Mouse (Mus musculus) heart, embryonic 13.5 days (tissue): ENCODE results near the gene Slc22a7. TPM values are rescaled to one million over a fixed set of nuclear protein-coding genes. Genes with fewer than 3 reads are reported as not detected.

ENCODE experiments used
- ATAC-seq: fragments of 200-750 bp; cut with Nextera tagmentation; 2 replicates; pipeline ENCODE4 v1.8.0; 2017; ENCODE audit warnings: moderate TSS enrichment; ENCODE audit not compliant: insufficient number of reproducible peaks, low FRiP score, low TSS enrichment; ENCODE audit errors: extremely low read depth
- H3K27ac ChIP-seq: fragments of 300-500 bp; sonication (generic); replicated peaks from 2 replicates; pipeline ENCODE4 v1.5.1; 2015; ENCODE audit warnings: moderate library complexity, mild to moderate bottlenecking, inconsistent platforms
- H3K27me3 ChIP-seq: fragments of 300-500 bp; sonication (generic); replicated peaks from 2 replicates; pipeline ENCODE4 v1.6.1; 2015; ENCODE audit warnings: mild to moderate bottlenecking, inconsistent platforms
- H3K36me3 ChIP-seq: fragments of 300-500 bp; sonication (generic); 2 replicates; pipeline ENCODE4 v1.6.1; 2015; ENCODE audit warnings: mild to moderate bottlenecking, inconsistent platforms
- H3K4me1 ChIP-seq: fragments of 300-500 bp; sonication (generic); 2 replicates; pipeline ENCODE4 v1.6.1; 2015; ENCODE audit warnings: inconsistent platforms
- H3K4me2 ChIP-seq: fragments of 300-500 bp; sonication (generic); 2 replicates; pipeline ENCODE4 v1.6.1; 2015; ENCODE audit warnings: inconsistent platforms, mild to moderate bottlenecking, moderate library complexity
- H3K4me3 ChIP-seq: fragments of 300-500 bp; sonication (generic); 2 replicates; pipeline ENCODE4 v1.5.1; 2015; ENCODE audit warnings: moderate library complexity, mild to moderate bottlenecking, inconsistent platforms
- H3K9ac ChIP-seq: fragments of 300-500 bp; sonication (generic); 2 replicates; pipeline ENCODE4 v1.6.1; 2015; ENCODE audit warnings: inconsistent platforms, mild to moderate bottlenecking, moderate library complexity
- H3K9me3 ChIP-seq: fragments of 300-500 bp; sonication (generic); 2 replicates; pipeline ENCODE4 v1.6.1; 2016; ENCODE audit warnings: inconsistent platforms
- WGBS: fragments of 180-500 bp; shearing (Covaris S2); methylation state at CpG from one replicate; pipeline ENCODE4 v1.1.7; 2015; ENCODE audit warnings: mixed read lengths; 5-methylcytosine and 5-hydroxymethylcytosine counted together
- polyA plus RNA-seq: library from polyadenylated mRNA; unstranded; fragments of >200 nt; fragmentation: Nextera tagmentation; extraction: Ambion mirVana; gene quantifications from 2 replicates; pipeline ENCODE4 v1.2.1, GENCODE M21; 2015

Gene Slc22a7
- polyA plus RNA-seq: not detected in 2 replicates

DNA sequence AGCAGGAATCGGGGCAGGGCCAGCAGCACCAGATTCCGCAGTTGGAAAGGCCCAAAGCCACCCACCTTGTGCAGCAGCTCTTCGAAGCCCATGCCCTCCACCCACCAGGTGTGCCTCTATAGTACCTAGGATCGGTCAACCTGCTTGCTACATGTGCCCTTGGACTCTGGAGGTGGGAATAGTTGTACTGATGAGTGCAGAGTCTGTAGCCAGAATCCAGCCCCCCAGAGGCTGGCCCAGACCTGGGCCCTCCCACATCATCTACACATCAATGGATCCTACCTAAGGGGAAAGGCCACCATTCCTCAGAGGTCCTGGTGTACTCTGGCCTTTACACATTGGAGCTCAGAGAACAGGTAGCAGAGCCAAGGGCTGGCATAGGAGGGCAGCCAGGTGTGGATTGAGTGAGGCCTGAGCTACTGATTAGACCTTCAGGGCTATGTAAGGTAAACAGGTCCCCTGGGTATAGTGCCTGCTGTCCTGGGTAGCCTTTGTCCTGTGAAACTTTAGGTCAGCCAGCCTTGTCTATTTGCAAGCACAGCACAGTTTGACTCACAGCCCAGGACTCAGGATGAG lies at the start of gene Slc22a7:
Gene Slc22a7 (minus strand): TSS at position 160 of the 576 bp plus-strand sequence.
- H3K27ac ChIP-seq: no peak within 1 kb of the TSS
- no peaks in the 10 kb centered on the region for H3K36me3 ChIP-seq
- no peak within 1 kb of the TSS for H3K4me3 ChIP-seq
- WGBS: 74% methylated on average over 4 of the region's 4 CpGs
- no peak for ATAC-seq
- H3K9ac ChIP-seq: no peak within 1 kb of the TSS
- H3K4me1 ChIP-seq: peaks cover 12% of the 10 kb centered on the region
- H3K9me3 ChIP-seq: no peaks in the 10 kb centered on the region
- H3K4me2 ChIP-seq: no peak within 1 kb of the TSS
- peaks cover 69% of the 10 kb centered on the region for H3K27me3 ChIP-seq

DNA sequence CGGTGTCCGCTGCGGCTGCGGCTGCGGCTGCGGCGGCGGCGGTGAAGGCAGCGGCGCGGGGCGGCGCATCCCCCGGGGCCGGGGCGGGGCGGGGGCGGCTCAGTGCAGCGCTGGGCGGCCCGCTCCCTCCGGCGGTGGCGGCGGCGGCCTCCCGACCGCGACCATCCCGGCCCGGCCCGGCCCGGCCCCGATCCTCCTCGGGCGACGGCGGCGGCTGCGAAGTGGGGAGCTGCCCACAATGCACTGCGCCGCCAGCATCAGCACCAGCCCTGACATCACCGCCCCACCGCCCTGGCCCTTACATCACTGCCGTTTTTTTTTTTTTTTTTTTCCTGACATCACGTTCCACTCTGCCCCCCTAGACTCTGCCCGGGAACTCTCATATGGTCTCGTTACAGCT lies 49.2 kb upstream of the Slc22a7 start, which contains the start of gene Ttbk1:
Gene Ttbk1 (minus strand): TSS at position 245 of the 400 bp plus-strand sequence.
- H3K9me3 ChIP-seq: no peaks in the 10 kb centered on the region
- H3K36me3 ChIP-seq: no peaks in the 10 kb centered on the region
- H3K4me3 ChIP-seq: peak within 1 kb of the TSS; percentile 50
- H3K4me2 ChIP-seq: peak within 1 kb of the TSS; percentile 73
- no peak for ATAC-seq
- no peak within 1 kb of the TSS for H3K27ac ChIP-seq
- 2% methylated on average over 15 of the region's 49 CpGs for WGBS
- peaks cover 14% of the 10 kb centered on the region for H3K4me1 ChIP-seq
- peaks cover 84% of the 10 kb centered on the region for H3K27me3 ChIP-seq
- H3K9ac ChIP-seq: peak within 1 kb of the TSS; percentile 69

DNA sequence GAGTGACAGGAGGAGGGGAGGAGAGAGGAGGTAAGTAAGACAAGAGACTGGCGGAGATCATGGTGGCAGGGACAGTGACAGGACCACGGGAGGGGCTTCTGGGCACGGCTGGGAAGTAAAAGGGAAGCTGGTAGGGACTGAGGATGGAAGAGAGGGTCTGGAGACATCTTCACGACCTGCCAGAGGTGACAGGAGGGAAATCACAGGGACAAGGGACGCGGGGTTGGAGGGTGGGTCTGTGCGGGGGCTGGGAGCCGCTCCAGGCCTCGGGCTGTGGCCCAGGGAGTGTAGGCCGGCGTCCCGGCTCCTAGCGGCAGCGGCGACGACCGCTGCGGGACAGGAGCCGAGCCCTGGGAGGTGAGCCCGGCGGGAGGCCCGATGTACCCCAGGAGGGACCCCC lies 48.7 kb upstream of the Slc22a7 start:
- peak overlapping the region; percentile 50 for H3K4me3 ChIP-seq
- no peaks in the 10 kb centered on the region for H3K9me3 ChIP-seq
- peaks cover 85% of the 10 kb centered on the region for H3K27me3 ChIP-seq
- peaks cover 14% of the 10 kb centered on the region for H3K4me1 ChIP-seq
- 3% methylated on average over 9 of the region's 22 CpGs for WGBS
- H3K36me3 ChIP-seq: no peaks in the 10 kb centered on the region
- 0 out of 2 replicates have a peak, but pooled peaks have one; percentile 40 for ATAC-seq
- no peak overlapping the region for H3K27ac ChIP-seq
- peak overlapping the region; percentile 73 for H3K4me2 ChIP-seq
- peak overlapping the region; percentile 69 for H3K9ac ChIP-seq

GRCm38 (mm10) chr17:46484461-46484875 lies 46.2 kb upstream of the Slc22a7 start:
- H3K27me3 ChIP-seq: peaks cover 97% of the 10 kb centered on the region
- no peaks in the 10 kb centered on the region for H3K36me3 ChIP-seq
- H3K9ac ChIP-seq: no peak overlapping the region; the same call in 1 of the 2 replicates
- 16% methylated on average over 6 of the region's 6 CpGs for WGBS
- H3K9me3 ChIP-seq: no peaks in the 10 kb centered on the region
- no peak for ATAC-seq
- no peak overlapping the region for H3K27ac ChIP-seq
- H3K4me3 ChIP-seq: peak overlapping the region; percentile 53; the same call in 1 of the 2 replicates
- H3K4me2 ChIP-seq: peak overlapping the region; percentile 84
- H3K4me1 ChIP-seq: peaks cover 14% of the 10 kb centered on the region

GRCm38 (mm10) chr17:46484021-46484431 lies 45.8 kb upstream of the Slc22a7 start:
- H3K4me3 ChIP-seq: peak overlapping the region; percentile 53
- peaks cover 14% of the 10 kb centered on the region for H3K4me1 ChIP-seq
- peak overlapping the region; percentile 68 for H3K9ac ChIP-seq
- H3K4me2 ChIP-seq: peak overlapping the region; percentile 84
- no peaks in the 10 kb centered on the region for H3K9me3 ChIP-seq
- H3K36me3 ChIP-seq: no peaks in the 10 kb centered on the region
- no peak for ATAC-seq
- no peak overlapping the region for H3K27ac ChIP-seq
- H3K27me3 ChIP-seq: peaks cover 97% of the 10 kb centered on the region
- 2% methylated on average over 13 of the region's 13 CpGs for WGBS

DNA sequence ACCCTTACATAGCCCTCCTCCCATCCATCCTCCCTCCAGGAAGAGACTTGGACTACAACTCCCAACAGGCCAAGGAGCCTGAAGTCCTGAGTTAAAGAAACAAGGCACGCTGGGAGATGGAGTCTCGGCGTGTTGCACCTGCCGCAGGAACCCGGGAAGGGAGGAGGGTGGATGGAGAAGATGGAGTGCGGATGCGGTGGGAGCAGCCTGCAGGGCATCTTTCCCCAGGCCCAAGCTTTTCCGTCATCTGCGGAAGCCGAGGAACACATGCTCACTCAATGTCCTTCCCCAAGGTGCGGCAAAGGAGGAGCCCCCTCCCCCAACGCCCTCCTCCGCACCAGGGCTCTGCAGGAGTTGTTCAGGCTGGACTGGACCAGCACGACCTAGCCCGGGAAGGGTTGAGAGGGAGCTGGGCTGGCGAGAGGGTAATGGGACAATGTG lies 45.3 kb upstream of the Slc22a7 start:
- peak overlapping the region; percentile 53 for H3K4me3 ChIP-seq
- H3K4me1 ChIP-seq: peaks cover 14% of the 10 kb centered on the region
- no peak overlapping the region for H3K27ac ChIP-seq
- H3K9me3 ChIP-seq: no peaks in the 10 kb centered on the region
- peak overlapping the region; percentile 68 for H3K9ac ChIP-seq
- no peak for ATAC-seq
- peak overlapping the region; percentile 84 for H3K4me2 ChIP-seq
- WGBS: 3% methylated on average over 16 of the region's 16 CpGs
- peaks cover 97% of the 10 kb centered on the region for H3K27me3 ChIP-seq
- no peaks in the 10 kb centered on the region for H3K36me3 ChIP-seq

DNA sequence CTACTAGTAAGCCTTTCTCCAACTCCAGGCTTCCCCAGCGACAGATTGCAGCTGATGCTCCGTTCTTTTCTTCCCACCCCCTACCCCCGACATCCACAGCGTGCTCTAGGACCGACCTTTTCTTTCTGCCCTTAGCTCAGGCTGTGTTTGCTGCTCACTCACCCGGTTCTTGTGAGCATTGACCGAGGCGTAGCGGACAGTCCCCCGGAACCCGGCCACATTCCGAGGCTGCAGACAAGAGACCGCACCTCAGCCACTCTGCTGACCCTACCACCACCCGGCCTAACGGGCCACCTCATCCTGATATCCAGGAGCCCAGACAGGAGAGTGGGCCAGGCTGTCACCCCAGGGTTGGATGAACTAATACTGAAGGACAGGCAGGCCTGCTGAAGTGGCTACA lies 39.0 kb upstream of the Slc22a7 start:
- H3K9ac ChIP-seq: no peak overlapping the region
- WGBS: 73% methylated on average over 15 of the region's 15 CpGs
- no peak for ATAC-seq
- H3K27me3 ChIP-seq: peaks cover 55% of the 10 kb centered on the region
- no peak overlapping the region for H3K4me3 ChIP-seq
- no peak overlapping the region for H3K4me2 ChIP-seq
- no peaks in the 10 kb centered on the region for H3K36me3 ChIP-seq
- H3K9me3 ChIP-seq: no peaks in the 10 kb centered on the region
- H3K27ac ChIP-seq: no peak overlapping the region
- H3K4me1 ChIP-seq: no peaks in the 10 kb centered on the region; the same call in 1 of the 2 replicates

GRCm38 (mm10) chr17:46476601-46477000 lies 38.3 kb upstream of the Slc22a7 start:
- Histone ChIP-seq H3K4me1 (no peaks in the 10 kb centered on the region; the same call in 1 of the 2 replicates), H3K27ac (no peak overlapping the region), H3K36me3 (no peaks in the 10 kb centered on the region), H3K9me3 (no peaks in the 10 kb centered on the region), H3K9ac (no peak overlapping the region), H3K4me3 (no peak overlapping the region), H3K27me3 (peaks cover 49% of the 10 kb centered on the region), H3K4me2 (no peak overlapping the region)
- 66% methylated on average over 8 of the region's 8 CpGs for WGBS
- no peak for ATAC-seq

- H3K4me3 ChIP-seq: no peak overlapping the region
- no peaks in the 10 kb centered on the region for H3K9me3 ChIP-seq
- H3K4me2 ChIP-seq: no peak overlapping the region
- 74% methylated on average over 9 of the region's 9 CpGs for WGBS
- no peak overlapping the region for H3K9ac ChIP-seq
- H3K27me3 ChIP-seq: peaks cover 39% of the 10 kb centered on the region
- no peak overlapping the region for H3K27ac ChIP-seq
- ATAC-seq: no peak
- H3K4me1 ChIP-seq: no peaks in the 10 kb centered on the region
- H3K36me3 ChIP-seq: no peaks in the 10 kb centered on the region
Measured at GRCm38 (mm10) chr17:46467830-46468229, 29.6 kb upstream of the Slc22a7 start.

GRCm38 (mm10) chr17:46462226-46462625 lies 24.0 kb upstream of the Slc22a7 start:
- Histone ChIP-seq H3K9ac (no peak overlapping the region), H3K4me2 (no peak overlapping the region), H3K4me1 (peaks cover 37% of the 10 kb centered on the region), H3K27ac (no peak overlapping the region), H3K36me3 (no peaks in the 10 kb centered on the region), H3K4me3 (no peak overlapping the region), H3K27me3 (peaks cover 88% of the 10 kb centered on the region), H3K9me3 (no peaks in the 10 kb centered on the region)
- WGBS: 37% methylated on average over 5 of the region's 5 CpGs
- no peak for ATAC-seq

- H3K36me3 ChIP-seq: no peaks in the 10 kb centered on the region
- H3K9me3 ChIP-seq: no peaks in the 10 kb centered on the region
- no peak for ATAC-seq
- peak overlapping the region; percentile 55 for H3K4me3 ChIP-seq
- peaks cover 87% of the 10 kb centered on the region for H3K27me3 ChIP-seq
- WGBS: 11% methylated on average over 8 of the region's 8 CpGs
- no peak overlapping the region for H3K27ac ChIP-seq
- peaks cover 37% of the 10 kb centered on the region for H3K4me1 ChIP-seq
- peak overlapping the region; percentile 80 for H3K4me2 ChIP-seq
- H3K9ac ChIP-seq: peak overlapping the region; percentile 81
Measured at GRCm38 (mm10) chr17:46461347-46461746, 23.1 kb upstream of the Slc22a7 start.

DNA sequence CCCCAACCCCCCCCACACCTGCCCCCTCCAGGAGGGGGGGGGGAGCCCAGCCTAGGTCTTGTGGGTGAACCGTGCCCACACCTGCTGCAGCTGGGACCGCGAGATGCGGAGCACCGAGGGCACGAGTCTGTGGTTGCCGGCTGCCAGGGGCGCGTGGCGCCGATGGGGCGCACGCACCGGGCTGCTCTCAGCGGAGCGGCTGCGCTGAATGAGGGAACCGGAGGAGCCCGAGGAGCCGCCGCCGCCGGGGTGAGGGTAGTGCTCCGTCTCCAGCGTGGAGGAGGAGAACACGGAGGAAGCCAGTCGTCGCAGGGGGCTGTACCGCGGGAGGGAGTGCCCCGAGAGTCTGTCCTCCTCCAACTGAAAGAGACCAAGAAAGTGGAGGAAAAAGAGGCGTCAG lies 22.4 kb upstream of the Slc22a7 start:
- under 1% methylated on average over 32 of the region's 32 CpGs for WGBS
- ATAC-seq: no peak

More for the DNA sequence above, 22.4 kb upstream of the Slc22a7 start:
- Histone ChIP-seq H3K4me2 (peak overlapping the region; percentile 80), H3K36me3 (no peaks in the 10 kb centered on the region), H3K9ac (peak overlapping the region; percentile 81), H3K4me1 (peaks cover 38% of the 10 kb centered on the region), H3K27me3 (peaks cover 89% of the 10 kb centered on the region), H3K27ac (no peak overlapping the region), H3K9me3 (no peaks in the 10 kb centered on the region), H3K4me3 (peak overlapping the region; percentile 55)
